Mouse (Mus musculus) layer of hippocampus, adult 9-10 months (tissue): ENCODE measurements around the gene Thrb.

ENCODE experiments used
- DNase-seq: peaks from one replicate; pipeline ENCODE4 v3.0.0; 2022; ENCODE audit warnings: low spot score

Thrb gene

GRCm38 (mm10) chr14:17784207-17784806 lies 124.2 kb downstream of the Thrb start:
- no peak for DNase-seq

GRCm38 (mm10) chr14:17785370-17785769 lies 125.3 kb downstream of the Thrb start:
- no peak for DNase-seq

- DNase-seq: no peak
Observed at GRCm38 (mm10) chr14:17786249-17786648, 126.2 kb downstream of the Thrb start.

DNA sequence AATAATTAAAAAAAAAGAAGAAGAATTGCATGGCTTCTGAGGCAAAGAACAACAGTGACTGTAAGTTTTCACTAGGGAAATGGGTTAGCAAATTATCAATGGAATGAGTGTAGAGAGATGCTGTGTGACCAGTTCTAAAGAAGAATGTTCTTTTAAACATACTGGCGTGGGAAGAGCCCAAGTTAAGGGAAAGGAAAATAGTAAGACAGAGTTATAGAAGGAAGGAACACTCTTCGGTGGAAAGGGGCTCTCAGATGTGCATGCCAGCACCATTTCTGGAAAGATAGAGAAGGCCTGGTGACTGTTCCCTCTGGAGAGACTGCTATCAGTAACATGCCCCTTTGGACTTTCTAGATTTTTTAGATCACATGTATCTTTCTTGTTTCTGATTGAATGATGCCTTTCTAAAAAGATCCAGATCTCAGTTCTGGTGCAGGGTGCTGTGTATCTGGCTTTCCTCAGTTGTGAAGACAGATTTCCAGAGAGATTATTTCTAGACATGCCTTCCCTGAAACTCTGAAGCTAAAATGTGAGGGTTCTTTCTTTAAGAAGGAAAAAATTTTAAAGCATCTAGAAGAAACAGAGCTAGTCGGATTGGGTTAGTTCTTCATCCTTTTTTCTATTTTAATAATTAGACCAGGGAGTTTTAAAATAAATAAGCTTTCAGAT lies 144.0 kb downstream of the Thrb start:
- no peak for DNase-seq

GRCm38 (mm10) chr14:17811051-17811450 lies 151.0 kb downstream of the Thrb start:
- no peak for DNase-seq

DNA sequence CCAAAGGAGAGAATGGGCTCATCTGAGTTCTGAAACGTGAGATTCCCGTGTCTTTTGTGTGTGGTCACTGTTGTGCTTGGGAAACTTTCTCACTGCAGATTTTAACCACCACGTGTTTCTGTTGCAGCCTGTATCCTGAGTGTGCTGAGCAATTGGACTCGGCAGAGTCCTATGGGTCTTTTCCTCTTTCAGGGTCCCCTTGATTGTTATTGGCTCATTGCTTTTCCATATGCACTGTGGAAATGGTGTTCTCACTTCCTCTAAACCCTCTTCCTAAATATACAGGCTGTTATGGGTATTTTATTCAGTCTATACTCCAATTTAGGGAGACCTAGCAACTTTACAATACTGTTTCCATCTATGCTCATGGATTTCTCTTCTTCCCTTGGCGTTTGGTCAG lies 152.4 kb downstream of the Thrb start:
- DNase-seq: no peak

- no peak for DNase-seq
Observed at GRCm38 (mm10) chr14:17815103-17815502, 155.0 kb downstream of the Thrb start.

DNA sequence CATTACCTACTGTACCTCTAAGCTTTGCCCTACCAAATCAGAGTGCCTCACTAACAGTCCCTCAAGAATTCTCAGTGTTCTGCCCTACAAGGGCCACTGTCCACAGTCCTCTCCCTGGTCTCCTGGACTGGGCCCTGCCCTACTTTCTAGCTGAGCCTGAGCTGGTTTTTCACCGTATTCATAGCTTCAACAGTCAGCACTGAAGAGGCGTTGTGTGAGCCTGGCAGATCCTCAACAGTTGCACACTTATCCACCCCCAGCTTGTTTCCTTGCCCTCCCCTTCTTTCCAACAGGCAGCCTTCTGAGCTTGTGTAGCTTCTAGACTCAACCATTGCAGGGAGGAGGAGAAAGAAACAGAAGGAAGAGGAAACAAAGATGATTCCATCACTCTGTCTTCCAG lies 158.0 kb downstream of the Thrb start:
- peak; percentile 12 for DNase-seq

DNA sequence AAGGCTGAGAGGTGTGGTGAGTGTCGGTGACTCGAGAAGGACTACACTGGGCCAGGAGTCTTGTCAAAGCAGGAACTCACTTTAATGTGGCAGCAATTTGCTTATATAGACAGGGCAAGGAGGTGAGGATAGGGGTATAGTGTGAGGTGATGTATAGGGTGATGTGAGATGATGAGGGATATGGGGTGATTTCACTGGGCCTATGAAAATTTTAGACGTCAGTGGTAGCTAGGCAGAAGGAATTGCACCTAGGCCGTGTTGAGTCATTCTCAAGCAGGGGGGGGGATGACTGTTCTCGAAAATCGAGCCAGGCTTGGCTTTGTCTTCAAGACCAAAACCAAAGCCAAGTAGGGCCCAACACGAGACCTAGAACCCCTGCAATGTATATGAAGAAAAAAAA lies 162.7 kb downstream of the Thrb start:
- no peak for DNase-seq

- no peak for DNase-seq
Observed at GRCm38 (mm10) chr14:17827401-17827800, 167.3 kb downstream of the Thrb start.

- no peak for DNase-seq
Observed at GRCm38 (mm10) chr14:17835738-17836137, 175.7 kb downstream of the Thrb start.

DNA sequence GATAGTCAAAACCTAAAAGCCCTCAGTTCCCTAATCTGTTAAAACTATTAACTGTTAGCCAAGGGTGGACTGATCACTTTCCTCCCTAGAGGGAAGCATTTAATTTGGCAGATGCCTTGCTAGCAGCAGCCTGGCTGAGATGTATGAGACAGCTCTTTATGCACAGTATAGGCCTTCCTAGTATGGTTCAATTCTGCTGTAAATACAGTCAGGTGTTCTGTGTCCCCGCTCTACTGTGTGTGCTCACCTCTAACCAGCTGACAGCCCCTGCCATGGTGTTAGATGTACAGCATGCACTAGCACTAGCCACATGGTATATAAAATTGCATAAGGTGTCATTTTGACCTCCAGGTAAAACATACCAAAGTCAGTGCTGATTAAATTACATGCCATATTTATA lies 176.7 kb downstream of the Thrb start:
- DNase-seq: no peak

DNA sequence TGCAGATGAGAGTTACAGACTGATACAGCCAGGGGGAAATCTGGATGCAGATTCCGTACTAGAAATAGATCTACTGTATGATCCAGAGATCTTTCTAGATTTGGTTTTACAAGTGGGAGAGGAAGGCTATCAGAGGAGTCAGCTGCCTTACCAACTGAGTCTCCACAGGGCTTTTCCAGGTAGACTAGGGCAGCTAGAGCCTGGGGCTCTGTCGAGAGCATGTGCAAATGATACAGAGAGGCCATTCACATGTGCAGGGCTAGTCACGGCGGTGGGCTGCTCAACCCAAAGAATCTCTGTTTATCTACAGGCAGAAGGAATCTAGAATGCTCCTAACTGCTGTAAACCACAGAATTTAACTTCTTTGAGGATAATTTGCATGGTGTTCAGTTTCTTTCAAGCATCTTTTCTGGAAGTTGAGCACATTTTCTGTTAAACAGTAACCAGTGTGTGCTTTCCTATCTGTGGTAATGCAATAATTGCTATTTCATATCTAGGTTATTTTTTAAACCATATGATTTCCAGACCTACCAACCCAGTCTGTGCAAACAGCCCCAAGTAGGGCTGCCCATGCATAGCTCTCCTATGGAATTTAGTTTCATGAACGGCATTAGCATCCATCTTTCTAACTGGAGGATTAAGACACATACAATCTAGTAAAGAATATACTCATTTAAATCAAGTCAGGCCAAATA lies 185.1 kb downstream of the Thrb start:
- no peak for DNase-seq

DNA sequence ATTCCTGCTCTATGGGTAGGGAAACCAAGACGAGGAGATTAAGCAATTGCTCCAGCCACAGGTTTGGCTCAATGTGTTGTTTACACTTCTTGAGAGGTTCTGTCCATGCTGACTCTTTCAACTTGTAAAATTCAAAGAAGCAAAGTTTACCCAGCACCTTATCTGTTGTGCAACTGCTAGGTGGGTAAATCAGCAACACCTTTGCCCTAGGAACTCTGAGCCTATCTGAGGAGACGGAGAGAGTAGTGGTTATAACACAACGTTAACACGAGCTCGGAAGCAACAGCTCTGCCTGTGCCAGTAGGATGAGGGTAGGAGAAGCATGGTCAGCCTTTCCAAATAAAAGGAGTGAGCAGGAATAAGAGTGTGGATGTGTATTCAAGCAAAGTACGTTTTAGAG lies 185.8 kb downstream of the Thrb start:
- DNase-seq: no peak

- DNase-seq: no peak
Observed at GRCm38 (mm10) chr14:17846700-17847099, 186.6 kb downstream of the Thrb start.

GRCm38 (mm10) chr14:17847211-17847610 lies 187.2 kb downstream of the Thrb start:
- no peak for DNase-seq

DNA sequence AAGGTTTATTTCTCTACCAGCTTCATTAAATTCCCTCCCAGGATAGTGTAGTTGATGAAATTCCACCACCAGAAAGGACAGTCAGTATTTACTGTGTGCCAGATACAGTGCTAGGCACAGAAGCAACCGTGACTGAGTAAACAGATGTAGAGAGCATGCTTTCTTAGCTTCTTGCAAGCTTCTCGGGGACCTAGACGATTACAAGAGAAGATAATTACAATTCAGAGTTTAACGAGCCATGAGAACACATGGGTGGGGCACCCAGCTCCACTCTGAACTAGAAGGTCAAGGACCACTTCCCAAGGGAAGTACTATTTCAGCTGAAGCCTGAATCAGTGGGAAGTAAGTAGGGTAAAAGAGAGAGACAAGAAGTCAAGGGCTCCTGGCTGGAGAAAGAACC lies 190.3 kb downstream of the Thrb start:
- no peak for DNase-seq

DNA sequence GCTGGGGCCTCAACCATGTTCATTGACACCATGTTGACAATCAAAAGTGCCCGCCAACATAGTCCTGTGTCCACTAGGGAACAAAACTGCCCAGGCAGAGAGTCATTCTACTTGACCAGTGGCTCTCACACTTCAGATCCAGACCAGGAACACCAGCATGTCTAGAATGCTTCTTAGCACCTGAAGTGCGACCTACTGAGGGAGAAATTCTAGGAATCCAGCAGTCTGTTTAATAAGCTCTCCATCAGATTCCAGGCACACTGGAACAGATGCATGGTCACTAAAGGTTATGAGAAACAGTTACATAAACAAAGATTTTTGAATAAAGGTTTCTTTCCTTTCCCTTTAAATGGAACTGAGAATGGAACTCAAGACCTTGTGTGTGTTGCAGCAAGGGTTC lies 192.2 kb downstream of the Thrb start:
- no peak for DNase-seq

DNA sequence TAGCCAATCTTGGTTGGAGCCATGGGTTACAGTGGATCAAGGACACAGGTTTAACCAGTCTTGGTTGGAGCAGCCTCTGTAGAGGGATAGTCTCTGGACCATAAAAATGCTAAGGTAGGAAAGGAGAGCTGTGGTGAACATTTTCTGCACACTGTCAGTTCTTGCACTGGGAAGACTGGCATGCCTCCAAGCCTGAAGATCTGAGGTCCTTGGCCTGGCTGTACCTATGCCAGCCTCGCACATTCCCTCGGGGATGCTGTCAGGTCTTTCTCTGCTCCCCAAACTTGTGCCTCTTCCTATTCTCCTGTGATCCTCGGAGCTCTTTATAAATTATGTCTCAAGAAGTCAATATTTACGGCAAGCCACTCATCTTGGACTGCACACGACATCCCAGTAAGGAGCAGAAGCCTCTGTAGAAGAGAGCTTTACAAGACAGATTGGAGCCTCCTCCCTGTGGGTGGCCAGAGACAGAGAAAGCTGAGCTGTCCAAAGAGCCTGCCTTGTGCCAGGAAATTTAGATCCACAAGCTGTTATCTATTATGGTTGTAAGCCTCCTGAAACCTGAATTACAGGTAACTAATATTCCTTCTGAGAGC lies 199.8 kb downstream of the Thrb start:
- no peak for DNase-seq

DNA sequence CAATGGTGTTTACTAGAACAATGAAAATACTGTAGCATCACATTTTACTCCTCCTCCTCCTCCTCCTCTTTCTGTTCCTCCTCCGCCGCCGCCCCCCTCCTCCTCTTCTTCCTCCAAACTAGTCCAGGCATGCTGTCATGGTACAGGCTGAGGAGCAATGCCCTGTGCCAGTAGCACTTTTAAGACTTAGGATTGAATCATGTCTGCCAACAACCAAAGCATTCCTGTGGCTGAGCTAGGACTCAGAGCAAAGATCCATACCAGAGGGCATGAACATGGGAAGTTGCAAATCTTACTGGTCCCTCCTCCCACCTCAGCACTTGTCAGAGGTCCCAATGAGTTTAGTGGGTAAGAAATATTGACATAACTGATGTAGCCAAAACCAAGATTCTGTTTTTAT lies 202.6 kb downstream of the Thrb start:
- no peak for DNase-seq

GRCm38 (mm10) chr14:17863701-17864320 lies 203.8 kb downstream of the Thrb start:
- no peak for DNase-seq

DNA sequence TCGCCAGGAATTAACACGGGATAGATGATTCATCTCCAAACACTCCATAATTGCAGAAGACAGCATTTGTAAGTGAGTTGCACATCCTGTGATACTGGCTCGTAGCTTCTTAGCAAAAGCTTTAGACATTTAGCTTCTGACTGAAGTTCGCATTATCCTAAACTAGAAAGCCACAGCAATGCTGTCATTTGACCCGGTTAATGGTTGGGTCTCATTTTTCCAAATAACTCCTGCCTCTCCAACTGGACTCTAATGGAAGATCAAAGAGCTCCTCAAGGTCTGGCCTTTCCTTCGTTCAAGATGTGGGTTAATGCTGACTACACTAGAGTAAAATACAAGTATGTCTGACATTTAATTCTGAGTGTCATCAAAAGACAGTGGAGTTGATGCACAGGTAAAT lies 208.3 kb downstream of the Thrb start:
- DNase-seq: no peak

DNA sequence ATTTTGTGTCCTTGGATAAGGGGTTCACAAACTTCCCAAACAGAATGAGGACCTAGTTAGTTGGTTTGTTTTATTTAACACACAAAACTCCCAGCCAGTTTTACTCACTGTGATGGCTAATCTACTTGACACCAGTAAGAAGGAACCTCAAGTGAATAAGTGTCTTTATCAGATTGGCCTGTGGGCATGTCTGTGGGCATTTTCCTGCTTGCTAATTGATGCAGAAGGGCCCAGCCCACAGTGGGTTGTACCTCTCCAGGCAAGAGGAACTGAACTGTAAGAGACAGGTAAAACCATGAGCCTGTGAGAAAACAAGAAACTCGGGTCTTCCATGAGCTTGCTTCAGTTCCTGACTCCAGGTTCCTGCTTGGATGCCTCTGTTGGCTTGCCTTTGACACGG lies 215.9 kb downstream of the Thrb start:
- no peak for DNase-seq
